Mouse (Mus musculus) hindbrain, embryonic 15.5 days (tissue): ENCODE data around the gene Arl15. TPM values are rescaled to one million over a fixed set of nuclear protein-coding genes. Genes with fewer than 3 reads are reported as not detected.

Experiments
- ATAC-seq: fragments of 200-750 bp; cut with Nextera tagmentation; 2 replicates; pipeline ENCODE4 v1.8.0; 2017; ENCODE audit warnings: low read depth, moderate number of reproducible peaks, moderate TSS enrichment; ENCODE audit not compliant: low FRiP score
- H3K27ac ChIP-seq: fragments of 300-500 bp; sonication (generic); replicated peaks from 2 replicates; pipeline ENCODE4 v1.5.1; 2015; ENCODE audit warnings: mild to moderate bottlenecking, inconsistent platforms
- H3K27me3 ChIP-seq: fragments of 300-500 bp; sonication (generic); 2 replicates; pipeline ENCODE4 v1.6.1; 2015; ENCODE audit warnings: control low read depth, inconsistent platforms
- H3K36me3 ChIP-seq: fragments of 300-500 bp; sonication (generic); 2 replicates; pipeline ENCODE4 v1.6.1; 2015; ENCODE audit warnings: control low read depth, inconsistent platforms
- H3K4me1 ChIP-seq: fragments of 300-500 bp; sonication (generic); replicated peaks from 2 replicates; pipeline ENCODE4 v1.6.1; 2015; ENCODE audit warnings: control low read depth, inconsistent platforms
- H3K4me2 ChIP-seq: fragments of 300-500 bp; sonication (generic); 2 replicates; pipeline ENCODE4 v1.6.1; 2015; ENCODE audit warnings: moderate library complexity, mild to moderate bottlenecking, inconsistent platforms
- H3K4me3 ChIP-seq: fragments of 300-500 bp; sonication (generic); 2 replicates; pipeline ENCODE4 v1.5.1; 2015; ENCODE audit warnings: mild to moderate bottlenecking, inconsistent platforms
- H3K9ac ChIP-seq: fragments of 300-500 bp; sonication (generic); 2 replicates; pipeline ENCODE4 v1.6.1; 2015; ENCODE audit warnings: inconsistent platforms
- H3K9me3 ChIP-seq: fragments of 300-500 bp; sonication (generic); 2 replicates; pipeline ENCODE4 v1.6.1; 2016; ENCODE audit warnings: control low read depth, inconsistent platforms
- WGBS: fragments of 180-500 bp; shearing (Covaris S2); methylation state at CpG from one replicate; pipeline ENCODE4 v1.1.7; 2015; 5-methylcytosine and 5-hydroxymethylcytosine counted together
- polyA plus RNA-seq: library from polyadenylated mRNA; unstranded; fragments of >200 nt; fragmentation: Nextera tagmentation; extraction: Ambion mirVana; gene quantifications from 2 replicates; pipeline ENCODE4 v1.2.1, GENCODE M21; 2015

Gene Arl15
- polyA plus RNA-seq, 1 experiment from 2014 or later = 13.8 TPM

GRCm38 (mm10) chr13:114198252-114198799 lies 404.0 kb downstream of the Arl15 start:
- 75% methylated on average over 10 of the region's 10 CpGs for WGBS
- no peaks in the 10 kb centered on the region for H3K9me3 ChIP-seq
- H3K9ac ChIP-seq = no peak overlapping the region
- peak; percentile 48; the same call in 1 of the 2 replicates for ATAC-seq
- no peak overlapping the region for H3K27ac ChIP-seq
- H3K4me2 ChIP-seq = peak overlapping the region; percentile 11; the same call in 1 of the 2 replicates
- no peak overlapping the region for H3K4me3 ChIP-seq
- H3K36me3 ChIP-seq = no peaks in the 10 kb centered on the region
- H3K4me1 ChIP-seq = no peaks in the 10 kb centered on the region
- H3K27me3 ChIP-seq = no peaks in the 10 kb centered on the region

- H3K9ac ChIP-seq = no peak overlapping the region
- no peak for ATAC-seq
- no peaks in the 10 kb centered on the region for H3K36me3 ChIP-seq
- H3K4me2 ChIP-seq = no peak overlapping the region
- WGBS = 93% methylated on average over 6 of the region's 6 CpGs
- no peak overlapping the region for H3K4me3 ChIP-seq
- no peaks in the 10 kb centered on the region for H3K9me3 ChIP-seq
- H3K27ac ChIP-seq = no peak overlapping the region
- no peaks in the 10 kb centered on the region for H3K4me1 ChIP-seq
- H3K27me3 ChIP-seq = no peaks in the 10 kb centered on the region
Measured at GRCm38 (mm10) chr13:114199746-114200145, 405.4 kb downstream of the Arl15 start.

- no peaks in the 10 kb centered on the region for H3K9me3 ChIP-seq
- H3K36me3 ChIP-seq = no peaks in the 10 kb centered on the region
- no peak overlapping the region for H3K27ac ChIP-seq
- H3K27me3 ChIP-seq = no peaks in the 10 kb centered on the region
- H3K4me2 ChIP-seq = no peak overlapping the region
- no peak overlapping the region for H3K9ac ChIP-seq
- H3K4me1 ChIP-seq = no peaks in the 10 kb centered on the region
- ATAC-seq = no peak
- no peak overlapping the region for H3K4me3 ChIP-seq
- WGBS = 92% methylated on average over 7 of the region's 7 CpGs
Measured at GRCm38 (mm10) chr13:114200545-114200944, 406.2 kb downstream of the Arl15 start.

DNA sequence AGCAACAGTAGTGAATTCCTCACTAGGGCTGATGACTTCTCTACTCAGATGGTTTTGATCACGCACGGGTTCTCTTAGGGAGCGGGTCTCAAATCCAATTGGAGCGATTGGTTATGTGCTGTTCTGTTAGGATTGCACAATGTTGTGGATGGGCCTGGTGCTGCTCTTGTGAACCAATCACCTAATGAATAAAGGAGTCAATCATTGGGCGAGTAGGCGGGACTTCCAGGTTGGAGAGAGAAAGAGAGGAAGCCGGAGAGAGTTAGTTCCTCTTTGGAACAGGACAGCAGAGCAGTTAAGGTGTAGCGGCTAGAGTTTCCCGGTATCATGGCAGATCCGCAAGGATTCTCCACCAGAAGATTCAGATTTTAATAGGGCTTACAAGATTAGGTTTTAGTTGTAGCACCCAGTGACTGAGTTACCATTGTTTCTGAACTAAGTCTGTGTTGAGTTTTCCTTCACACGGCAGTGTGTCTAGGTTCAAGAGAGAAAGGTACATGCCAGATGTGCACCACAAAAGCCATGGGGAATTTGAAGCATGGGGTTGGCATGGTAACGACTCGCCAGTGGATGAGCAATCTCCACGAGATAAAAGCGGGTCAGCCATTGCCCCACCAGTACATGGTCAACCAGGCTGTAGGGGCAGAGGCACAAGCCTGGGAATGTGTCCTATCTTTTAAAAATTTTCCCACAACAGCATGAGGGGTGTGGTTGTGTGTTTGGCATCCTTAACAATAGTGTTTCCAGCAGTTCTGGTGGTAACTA lies 408.7 kb downstream of the Arl15 start:
- Histone ChIP-seq H3K4me2 (no peak overlapping the region), H3K27ac (no peak overlapping the region), H3K4me3 (no peak overlapping the region), H3K9ac (no peak overlapping the region), H3K9me3 (no peaks in the 10 kb centered on the region), H3K4me1 (no peaks in the 10 kb centered on the region), H3K36me3 (no peaks in the 10 kb centered on the region), H3K27me3 (no peaks in the 10 kb centered on the region)
- ATAC-seq = no peak
- 89% methylated on average over 15 of the region's 15 CpGs for WGBS

Other genes with a start within 250 kb of the Arl15 start
- 11.3 and 12.0 TPM in 2 replicates for gene Snx18, start 175.9 kb upstream of the Arl15 start, polyA plus RNA-seq
- gene Hspb3, start 130.8 kb upstream of the Arl15 start, polyA plus RNA-seq = 0.19 and 0.21 TPM in 2 replicates